In genomic region chr2:164414167-164414566, GRCm38 (mm10) we compare ENCODE assay signal across 11 mouse cellular contexts. TPM values are rescaled to one million over a fixed set of nuclear protein-coding genes. Genes with fewer than 3 reads are reported as not detected.
DNase-seq lines count a peak whose midpoint lies in the region; ATAC-seq lines count a peak whose summit lies in the region.
"Had no signal": no experiment of that assay in that cellular context is flagged by ENCODE, and none has a peak within 500 bp of the region (broad histone marks: within the 10 kb centered on the region; RNA-seq: fewer than 3 reads in every experiment).

No protein-coding gene starts in this region.

- peaks cover 37% of the 10 kb centered on the region for H3K27me3 ChIP-seq in heart, embryonic 14.5 days (ENCODE audit: control insufficient read depth, insufficient read depth, low read length)
- peaks cover 44% of the 10 kb centered on the region for H3K27me3 ChIP-seq in hindbrain, embryonic 12.5 days
- peaks cover 54% of the 10 kb centered on the region for H3K27me3 ChIP-seq in megakaryocyte, embryonic 14.5 days (replicated peaks)

- no peaks in the 10 kb centered on the region for H3K9me3 ChIP-seq in heart, embryonic 14.5 days (ENCODE audit: control insufficient read depth, low read length)
- H3K9me3 ChIP-seq in hindbrain, embryonic 12.5 days (replicated peaks), result no peaks in the 10 kb centered on the region
- no peaks in the 10 kb centered on the region for H3K9me3 ChIP-seq in megakaryocyte, embryonic 14.5 days

- 21% methylated on average over 28 of the region's 28 CpGs for WGBS in heart, embryonic 14.5 days
- 20% methylated on average over 28 of the region's 28 CpGs for WGBS in hindbrain, embryonic 12.5 days

- H3K4me1 ChIP-seq in heart, embryonic 14.5 days (ENCODE audit: control insufficient read depth in 2 of 2, insufficient read depth in 2 of 2, low read length in 2 of 2), result peaks cover 4 to 8% of the 10 kb centered on the region in 2 experiments; a peak in 2 of 4 replicates
- no peaks in the 10 kb centered on the region for H3K4me1 ChIP-seq in hindbrain, embryonic 12.5 days
- H3K4me1 ChIP-seq in megakaryocyte, embryonic 14.5 days, result peaks cover 3% of the 10 kb centered on the region; the same call in 1 of the 2 replicates

- H3K36me3 ChIP-seq in heart, embryonic 14.5 days (ENCODE audit: control insufficient read depth, insufficient read depth, low read length), result no peaks in the 10 kb centered on the region
- no peaks in the 10 kb centered on the region for H3K36me3 ChIP-seq in hindbrain, embryonic 12.5 days
- no peaks in the 10 kb centered on the region for H3K36me3 ChIP-seq in megakaryocyte, embryonic 14.5 days (replicated peaks; ENCODE audit: low read length)

- ATAC-seq in heart, embryonic 14.5 days (ENCODE audit: insufficient number of reproducible peaks, insufficient read depth, low FRiP score, low read depth), result no peak
- ATAC-seq in hindbrain, embryonic 12.5 days (ENCODE audit: low FRiP score), result no peak

- H3K9ac ChIP-seq in heart, embryonic 14.5 days (ENCODE audit: low read length), result peak overlapping the region; percentile 34; the same call in 1 of the 2 replicates
- H3K9ac ChIP-seq in hindbrain, embryonic 12.5 days, result peak overlapping the region; percentile 43; the same call in 1 of the 2 replicates

- DNase-seq in heart, adult 18-20 months, result no peak
- peak; percentile 79 for DNase-seq in R1 (ENCODE audit: low read depth, low spot score)
- no peak for DNase-seq in c-Kit-positive CD71-positive TER-119-positive erythroid progenitor cells, embryonic 14.5 days (ENCODE audit: low spot score)
- DNase-seq in urinary bladder, postnatal 10 days (ENCODE audit: low spot score), result no peak
- DNase-seq in frontal cortex, postnatal 10 days (ENCODE audit: low spot score in 2 of 2), result no peak
- DNase-seq: cerebellum, postnatal 10 days; gastrocnemius, postnatal 25 days had no signal

- no peak overlapping the region for H3K27ac ChIP-seq in heart, embryonic 14.5 days (replicated peaks in 1 of 2; ENCODE audit: control insufficient read depth in 1 of 2, insufficient read depth in 1 of 2, low read depth in 2 of 2, low read length in 2 of 2)
- no peak overlapping the region for H3K27ac ChIP-seq in hindbrain, embryonic 12.5 days

- peak overlapping the region; percentile 56 for H3K4me2 ChIP-seq in heart, embryonic 14.5 days (ENCODE audit: low read length)
- peak overlapping the region; percentile 43 for H3K4me2 ChIP-seq in hindbrain, embryonic 12.5 days (replicated peaks)

- H3K4me3 ChIP-seq in heart, embryonic 14.5 days (ENCODE audit: control insufficient read depth in 1 of 2, insufficient read depth in 1 of 2, low read depth in 1 of 2, low read length in 2 of 2), result peak overlapping the region in 1 of 2 experiments; percentile 17; a peak in 1 of 4 replicates
- peak overlapping the region; percentile 19; the same call in 1 of the 2 replicates for H3K4me3 ChIP-seq in hindbrain, embryonic 12.5 days
- H3K4me3 ChIP-seq in megakaryocyte, embryonic 14.5 days (replicated peaks), result peak overlapping the region; percentile 18

RNA-seq across cellular contexts. Expression of gene Matn4, which starts 9.2 kb away (rescaled TPM):
- polyA plus RNA-seq in heart, embryonic 14.5 days (2014; fragmentation: Nextera tagmentation; extraction: Ambion mirVana), result 0.97 and 1.4 TPM in 2 replicates
- total RNA-seq in heart, adult 18-20 months (2021), result under 1 TPM; 0.36 to 0.45 TPM
- 31.5 and 39.5 TPM in 2 replicates for polyA plus RNA-seq in hindbrain, embryonic 12.5 days (2016; fragmentation: Nextera tagmentation; extraction: Ambion mirVana)
- not detected in 2 replicates for polyA plus RNA-seq in megakaryocyte, embryonic 14.5 days (2012; ENCODE audit: insufficient read depth, low replicate concordance)
- total RNA-seq: monocyte, adult 5-6 weeks had no signal

RNA-seq across cellular contexts. Expression of gene Rbpjl, which starts 11.2 kb away (rescaled TPM):
- 0.05 and 0.08 TPM in 2 replicates for polyA plus RNA-seq in heart, embryonic 14.5 days (2014; fragmentation: Nextera tagmentation; extraction: Ambion mirVana)
- total RNA-seq in heart, adult 18-20 months (2021), result not detected
- 0.33 and 0.37 TPM in 2 replicates for polyA plus RNA-seq in hindbrain, embryonic 12.5 days (2016; fragmentation: Nextera tagmentation; extraction: Ambion mirVana)
- polyA plus RNA-seq in megakaryocyte, embryonic 14.5 days (2012; ENCODE audit: insufficient read depth, low replicate concordance), result 0.18 TPM in 1 of 2 replicates, not detected in the other
- total RNA-seq: gastrocnemius, postnatal 25 days; monocyte, adult 5-6 weeks had no signal

RNA-seq across cellular contexts. Expression of gene Slpi, which starts 25.3 kb away (rescaled TPM):
- 0.63 and 1.3 TPM in 2 replicates for polyA plus RNA-seq in heart, embryonic 14.5 days (2014; fragmentation: Nextera tagmentation; extraction: Ambion mirVana)
- 10 to 100 TPM; 12.2 to 21.3 TPM for total RNA-seq in heart, adult 18-20 months (2021)
- 1.2 and 2.0 TPM in 2 replicates for polyA plus RNA-seq in hindbrain, embryonic 12.5 days (2016; fragmentation: Nextera tagmentation; extraction: Ambion mirVana)
- 10.8 and 19.1 TPM in 2 replicates for polyA plus RNA-seq in megakaryocyte, embryonic 14.5 days (2012; ENCODE audit: insufficient read depth, low replicate concordance)
- total RNA-seq: gastrocnemius, postnatal 25 days had no signal

RNA-seq across cellular contexts. Expression of gene Sdc4, which starts 29.5 kb away (rescaled TPM):
- polyA plus RNA-seq in heart, embryonic 14.5 days (2014; fragmentation: Nextera tagmentation; extraction: Ambion mirVana), result 33.5 and 40.1 TPM in 2 replicates
- total RNA-seq in heart, adult 18-20 months (2021), result 10 to 100 TPM; 18.7 to 34.2 TPM
- polyA plus RNA-seq in hindbrain, embryonic 12.5 days (2016; fragmentation: Nextera tagmentation; extraction: Ambion mirVana), result 17.6 and 18.8 TPM in 2 replicates
- 0.78 and 6.1 TPM in 2 replicates for polyA plus RNA-seq in megakaryocyte, embryonic 14.5 days (2012; ENCODE audit: insufficient read depth, low replicate concordance)

RNA-seq across cellular contexts. Expression of gene Sys1, which starts 42.6 kb away (rescaled TPM):
- polyA plus RNA-seq in heart, embryonic 14.5 days (2014; fragmentation: Nextera tagmentation; extraction: Ambion mirVana), result 45.7 and 47.6 TPM in 2 replicates
- total RNA-seq in heart, adult 18-20 months (2021), result 10 to 100 TPM; 23.0 to 23.1 TPM
- 65.1 and 71.5 TPM in 2 replicates for polyA plus RNA-seq in hindbrain, embryonic 12.5 days (2016; fragmentation: Nextera tagmentation; extraction: Ambion mirVana)
- 63.1 and 105 TPM in 2 replicates for polyA plus RNA-seq in megakaryocyte, embryonic 14.5 days (2012; ENCODE audit: insufficient read depth, low replicate concordance)

Comparison
In these comparisons a context has a peak if more than half of its experiments do, and no peak if none do; other contexts are left out.
1. RNA of gene Matn4, which starts 9.2 kb away (polyA plus RNA-seq): 31.5 to 39.5 TPM in hindbrain, embryonic 12.5 days; 0.97 to 1.4 TPM in heart, embryonic 14.5 days and not detected in megakaryocyte, embryonic 14.5 days; every median in the first group is over 10 times any median in the second.